Mouse (Mus musculus) gonadal fat pad, adult 2 months (tissue): ENCODE results near the gene 2610021A01Rik. TPM values are rescaled to one million over a fixed set of nuclear protein-coding genes. Genes with fewer than 3 reads are reported as not detected.
"Not testable (repeated sequence)": the region's sequence is repeated elsewhere in the genome, so short reads cannot be mapped to it uniquely, and the experiment has no call there.

Source experiments
- DNase-seq: peaks from one replicate; pipeline ENCODE4 v3.0.0-alpha.2; 2012; ENCODE audit warnings: low read depth
- polyA plus RNA-seq: library from polyadenylated mRNA; depleted of rRNA; stranded (reverse); fragments of >200 nt; gene quantifications from 2 replicates; pipeline ENCODE4 v1.2.3, GENCODE M21; 2012; rRNA removed

Gene 2610021A01Rik
- polyA plus RNA-seq: 4.8 and 7.2 TPM in 2 replicates

DNA sequence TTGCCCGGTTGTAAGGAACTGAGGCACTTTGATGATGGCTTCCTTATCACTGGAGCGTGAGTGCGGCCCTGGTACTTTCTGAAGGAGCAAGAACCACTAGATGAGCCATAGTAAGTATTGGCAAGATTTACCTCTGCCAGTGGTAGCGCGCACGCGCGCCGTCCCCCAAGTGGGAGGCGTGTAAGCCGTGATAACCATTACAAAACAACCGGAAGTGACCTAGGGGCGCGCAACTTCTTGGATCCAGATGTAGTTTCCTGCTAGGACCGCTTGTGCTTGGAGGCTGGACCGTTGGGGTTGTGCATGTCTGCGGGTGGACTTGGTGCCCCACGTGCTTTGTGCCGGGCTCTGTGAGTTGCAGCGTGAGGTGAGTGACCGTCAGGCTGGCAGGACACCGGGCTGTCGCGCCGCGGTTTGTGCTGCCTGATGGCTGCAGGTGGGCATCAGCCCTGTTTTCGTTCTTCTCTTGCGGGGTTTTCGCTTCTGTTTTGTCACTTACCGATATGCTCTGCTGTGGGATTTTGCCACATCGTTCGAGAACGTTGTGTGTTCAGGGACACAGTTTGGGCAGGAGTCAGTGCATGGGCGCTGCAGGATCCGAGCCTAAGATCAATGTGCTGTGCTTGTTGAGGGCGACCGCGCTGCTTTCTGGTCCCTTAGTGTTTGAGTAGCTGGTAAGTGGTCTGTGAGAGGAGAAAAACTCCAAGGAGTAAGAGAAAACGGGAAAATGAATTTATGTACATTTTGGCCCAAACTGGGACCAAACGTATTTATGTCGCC lies at the start of gene 2610021A01Rik:
TSS of gene 2610021A01Rik (plus strand) at position 197 of the 780 bp plus-strand sequence.
- peak; percentile 41 for DNase-seq

DNA sequence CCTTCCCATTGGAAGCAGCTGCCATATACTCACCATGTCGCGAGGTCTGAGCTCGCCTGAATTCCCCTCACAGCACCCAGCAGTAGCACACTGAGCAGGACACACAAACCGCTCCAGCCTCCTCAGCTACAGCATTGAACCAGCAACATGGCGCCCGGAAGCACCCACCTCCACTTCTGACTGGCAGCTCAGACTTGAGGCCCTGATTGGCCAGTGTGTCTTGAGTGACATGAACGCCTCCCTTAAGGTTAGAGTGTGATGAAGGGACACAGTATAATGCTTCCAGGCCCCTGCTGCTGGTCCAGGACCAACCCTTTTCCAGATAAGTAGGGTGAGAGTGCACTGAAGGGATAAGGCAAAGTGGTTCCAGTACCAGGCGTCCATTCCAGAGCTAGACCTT lies 38.3 kb upstream of the 2610021A01Rik start:
- no peak for DNase-seq

DNA sequence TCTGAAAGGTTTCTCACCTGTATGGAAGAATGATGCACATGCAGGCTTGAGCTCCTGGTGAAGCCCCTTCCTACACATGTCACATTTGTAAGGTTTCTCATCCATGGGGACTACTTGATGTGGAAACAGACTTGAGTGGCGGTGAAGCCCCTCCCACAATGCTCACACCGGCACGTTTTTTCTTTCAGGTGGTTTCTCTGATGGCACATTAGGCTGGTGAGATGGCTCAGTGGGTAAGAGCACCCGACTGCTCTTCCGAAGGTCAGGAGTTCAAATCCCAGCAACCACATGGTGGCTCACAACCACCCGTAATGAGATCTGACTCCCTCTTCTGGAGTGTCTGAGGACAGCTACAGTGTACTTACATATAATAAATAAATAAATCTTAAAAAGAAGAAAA lies 25.5 kb upstream of the 2610021A01Rik start, which contains the start of gene Gm6871:
TSS of gene Gm6871 (minus strand) at position 101 of the 400 bp plus-strand sequence.
- not testable (repeated sequence) for DNase-seq

DNA sequence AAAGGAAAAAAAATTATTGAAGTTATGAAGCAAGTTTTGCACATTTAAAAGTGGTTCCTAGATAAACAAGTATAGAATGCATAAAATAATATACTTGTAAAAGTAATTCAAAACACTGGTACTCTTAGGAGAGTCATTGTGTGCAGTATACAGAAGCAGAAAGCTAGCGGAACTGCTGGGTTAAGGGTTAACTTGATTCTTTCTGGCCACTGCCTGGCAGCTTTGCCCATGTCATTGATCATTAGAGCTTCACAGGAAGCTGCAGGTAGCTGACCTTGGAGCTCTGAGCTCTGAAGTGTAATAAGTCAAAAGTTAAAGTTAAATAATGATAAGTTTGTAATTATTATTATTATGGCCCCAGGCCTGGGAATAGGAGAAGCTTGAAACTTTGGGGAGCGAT lies 21.1 kb upstream of the 2610021A01Rik start:
- no peak for DNase-seq

DNA sequence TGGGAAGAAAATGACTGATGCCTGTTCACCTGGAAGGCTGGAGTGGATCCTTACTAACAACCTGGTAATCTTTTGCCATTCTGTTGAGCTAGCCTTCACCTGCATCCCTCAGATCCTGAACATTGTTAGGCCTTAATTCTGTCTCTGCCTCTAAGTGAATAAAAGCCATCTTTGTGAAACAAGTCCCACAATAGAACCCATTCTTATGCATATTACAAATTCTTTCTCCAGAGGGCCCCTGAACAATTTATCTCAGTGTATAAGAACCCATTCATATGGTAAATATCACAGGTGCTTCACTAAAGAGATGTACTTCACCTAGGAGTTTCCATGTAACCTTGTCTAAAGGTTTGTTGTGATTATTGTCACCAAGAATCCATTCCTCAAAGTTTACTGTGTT lies 17.0 kb upstream of the 2610021A01Rik start:
- no peak for DNase-seq

DNA sequence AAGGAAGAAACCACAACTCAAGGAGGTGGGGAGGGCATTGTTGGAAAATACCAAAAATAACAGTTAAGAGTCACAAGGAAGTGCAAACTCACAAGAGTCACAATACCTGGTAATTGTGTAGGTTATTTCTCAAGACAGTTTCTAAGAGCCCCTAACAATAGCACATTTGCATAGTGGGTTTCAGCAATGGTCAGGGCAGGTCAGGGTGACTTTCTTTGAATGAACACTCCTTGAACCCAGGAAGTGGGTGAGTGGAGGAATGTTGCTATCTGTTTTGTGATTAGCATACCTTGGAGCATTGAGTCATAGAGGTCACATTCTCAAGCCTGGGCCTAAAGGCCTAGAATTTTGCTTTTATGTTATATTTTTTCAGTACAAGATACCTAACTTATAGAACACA lies 11.2 kb upstream of the 2610021A01Rik start:
- not testable (repeated sequence) for DNase-seq

DNA sequence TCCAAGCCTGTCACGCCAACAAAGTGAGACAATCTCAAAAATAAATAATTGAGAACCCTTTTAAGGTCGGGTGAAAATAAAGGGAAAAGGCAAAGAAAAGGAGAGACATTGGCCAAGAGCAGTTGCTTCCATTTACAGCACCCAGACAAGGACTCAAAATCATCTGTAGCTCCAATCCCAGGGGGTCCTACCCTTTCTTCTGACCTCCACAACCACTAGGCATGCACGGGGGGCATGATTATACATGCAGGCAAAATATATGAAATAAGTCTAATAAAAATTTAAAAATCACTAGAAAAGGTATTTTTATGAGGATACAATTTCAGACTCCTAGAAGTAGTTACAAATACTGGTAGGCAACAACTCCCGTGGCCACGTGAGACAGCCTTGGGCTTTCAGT lies 415 bp upstream of the 2610021A01Rik start:
- no peak for DNase-seq

DNA sequence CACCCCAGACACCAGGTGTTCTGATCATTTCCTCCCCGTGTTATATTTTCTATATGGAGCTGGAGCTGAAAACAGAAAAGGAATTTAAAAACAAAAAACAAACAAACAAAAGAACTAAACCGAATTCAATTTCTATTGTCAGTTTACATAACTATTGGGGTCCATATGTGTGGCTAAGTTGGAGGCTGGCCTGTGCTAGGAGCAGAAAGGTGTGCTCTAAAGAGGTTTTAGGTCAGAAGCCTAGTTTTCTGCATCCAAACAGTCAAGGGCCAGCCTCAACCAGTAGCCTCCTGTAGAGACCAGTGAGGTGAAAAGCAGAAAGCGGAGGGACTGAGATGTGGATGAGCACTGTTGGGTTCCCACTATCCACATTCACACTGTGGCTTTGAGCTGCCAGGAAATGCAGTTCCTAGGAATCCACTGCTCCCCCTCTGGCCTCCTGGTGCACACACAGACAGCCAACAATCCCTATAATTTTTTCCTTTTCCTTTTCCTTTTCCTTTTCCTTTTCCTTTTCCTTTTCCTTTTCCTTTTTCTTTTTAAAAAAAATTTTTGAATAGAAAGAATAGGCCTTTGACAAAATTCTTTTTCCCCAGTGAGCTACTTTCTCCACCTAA lies 1.0 kb downstream of the 2610021A01Rik start:
- no peak for DNase-seq

DNA sequence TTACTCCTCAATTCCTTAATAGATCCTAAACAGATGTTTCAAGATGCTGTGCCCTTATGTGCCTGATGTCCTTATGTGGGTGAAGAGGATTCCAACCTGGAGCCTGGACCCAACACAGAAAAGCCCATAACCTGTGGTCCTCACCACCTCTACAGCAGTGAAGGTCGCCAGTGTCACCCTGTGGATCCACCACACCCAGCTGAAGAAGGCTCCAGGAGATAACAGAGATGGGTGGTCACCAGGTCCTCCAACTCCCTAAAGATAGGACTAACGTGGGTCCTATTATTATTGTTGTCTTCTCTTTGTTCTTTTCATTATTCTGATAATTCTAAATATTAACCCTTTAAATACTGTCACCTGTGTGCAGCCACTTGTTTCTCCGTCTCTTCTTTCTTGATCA lies 12.6 kb downstream of the 2610021A01Rik start:
- DNase-seq: no peak

DNA sequence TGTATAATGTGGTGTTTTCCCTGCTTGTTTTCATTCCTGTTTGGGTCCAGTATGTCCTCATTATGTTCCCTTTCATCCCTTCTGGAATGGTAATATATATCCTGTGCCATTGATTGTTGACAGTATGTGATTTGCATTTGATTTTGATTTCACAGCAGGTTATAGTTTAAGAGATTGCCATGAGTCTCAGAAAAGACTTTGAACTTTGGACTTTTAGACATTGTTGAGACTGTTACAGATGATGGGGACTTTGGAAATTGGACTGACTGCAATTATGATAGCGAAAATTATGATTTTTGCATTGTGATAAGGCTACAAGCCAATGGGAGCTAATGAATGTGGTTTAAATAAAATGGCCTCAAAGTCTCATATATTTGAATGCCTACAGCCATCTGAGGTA lies 17.2 kb downstream of the 2610021A01Rik start:
- not testable (repeated sequence) for DNase-seq

DNA sequence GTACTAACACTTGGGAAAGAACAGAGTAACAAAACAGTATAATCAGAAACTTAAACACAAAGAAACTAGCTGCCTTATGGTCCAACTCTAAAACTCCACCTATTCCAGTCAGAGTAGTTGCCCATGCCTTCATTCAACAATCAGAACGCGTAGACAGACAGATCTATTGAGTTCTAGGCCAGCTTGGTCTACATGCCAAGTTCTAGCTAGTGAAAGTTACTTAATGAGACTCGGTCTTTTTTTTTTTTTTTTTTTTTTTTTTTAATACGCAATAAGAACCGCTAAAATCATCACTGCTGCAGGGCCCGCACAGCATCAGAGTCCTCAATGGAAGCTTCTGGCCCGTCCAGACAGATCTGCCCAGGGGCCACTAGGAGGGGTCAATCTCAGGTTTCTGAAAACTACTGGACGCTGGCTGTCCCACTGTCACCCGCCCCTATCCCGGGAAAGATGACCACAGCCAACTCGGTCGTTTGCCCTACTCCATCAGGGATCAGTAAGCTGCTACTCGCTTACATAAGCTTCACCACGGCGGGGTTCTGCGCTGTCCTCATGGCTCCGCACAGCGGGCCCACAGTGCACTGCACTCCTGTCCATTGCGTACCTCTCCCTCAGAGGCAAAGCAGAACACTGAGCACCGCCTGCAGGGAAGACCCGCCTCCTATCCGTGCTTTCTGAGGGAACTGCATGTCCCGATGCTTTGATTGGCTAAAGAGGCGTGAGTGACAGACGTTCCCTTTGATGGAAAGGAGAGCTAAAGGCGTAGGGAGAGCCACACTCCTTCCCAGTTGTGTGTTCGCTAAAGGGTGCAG lies 33.6 kb downstream of the 2610021A01Rik start, which contains the start of gene Zfp788:
TSS of gene Zfp788 (plus strand) at position 795 of the 812 bp plus-strand sequence.
- peak; percentile 62 for DNase-seq

DNA sequence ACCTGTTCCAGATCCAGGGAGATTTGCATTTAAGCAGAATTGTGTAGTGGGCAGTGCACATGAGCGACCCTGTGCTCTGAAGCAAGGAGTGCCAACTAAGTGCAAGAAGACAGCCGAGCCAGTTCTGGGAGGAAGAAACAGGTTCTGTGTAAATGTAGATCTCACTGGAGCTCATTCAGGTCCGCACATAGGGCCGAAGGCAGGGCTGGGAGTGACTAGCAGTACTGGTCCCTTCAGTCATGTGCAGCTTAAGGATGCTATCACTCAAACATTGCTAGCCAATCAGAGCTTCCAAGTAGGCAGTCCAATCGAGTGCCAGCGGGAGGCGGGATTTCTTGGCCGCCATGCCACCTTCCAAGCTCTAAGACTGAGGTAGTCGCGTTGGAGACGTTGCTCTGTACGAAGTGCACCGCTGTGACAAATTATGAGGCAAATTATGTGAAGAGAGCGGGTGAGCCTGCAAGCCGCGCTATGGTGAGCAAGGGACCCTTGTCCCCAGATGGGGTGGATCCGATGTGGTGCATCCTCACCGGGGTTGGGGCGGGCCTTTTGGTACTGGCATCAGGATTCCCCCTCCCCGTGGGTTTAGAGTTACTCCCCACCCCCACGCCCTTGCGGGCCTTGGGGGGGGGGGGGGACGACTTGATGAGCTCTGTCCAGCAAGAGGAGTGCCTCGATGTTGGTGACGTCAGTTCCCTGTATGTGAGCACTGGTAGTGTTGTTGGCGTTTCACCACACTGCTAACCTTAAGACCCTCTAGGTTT lies 34.4 kb downstream of the 2610021A01Rik start:
- peak; percentile 75 for DNase-seq

DNA sequence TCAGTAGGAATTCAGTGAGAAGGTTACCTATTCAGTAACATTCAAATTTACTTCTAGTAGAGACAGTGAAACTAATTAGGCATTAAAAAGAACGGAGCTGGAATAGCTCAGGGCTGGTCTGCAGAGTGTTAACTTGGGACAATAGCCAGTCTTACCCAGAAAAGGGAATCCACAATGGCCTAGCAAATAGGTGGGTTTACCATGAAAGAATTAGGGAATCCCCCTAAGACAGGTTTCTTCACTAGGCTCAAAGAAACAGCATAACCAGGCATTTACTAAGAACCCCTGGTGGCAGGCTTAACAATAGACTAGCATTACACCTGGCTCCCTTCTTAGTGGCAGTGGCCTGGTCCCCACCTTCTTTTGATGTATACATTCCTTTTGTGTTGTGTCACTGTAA lies 75.3 kb downstream of the 2610021A01Rik start:
- not testable (repeated sequence) for DNase-seq

Other genes starting within 250 kb of the 2610021A01Rik start
- gene AI987944, start 205.9 kb upstream of the 2610021A01Rik start, polyA plus RNA-seq: 4.6 and 5.2 TPM in 2 replicates
- 0.18 and 0.24 TPM in 2 replicates for gene Vmn2r57, start 150.5 kb upstream of the 2610021A01Rik start, polyA plus RNA-seq
- 0.14 and 0.15 TPM in 2 replicates for gene Gm20449, start 99.8 kb upstream of the 2610021A01Rik start, polyA plus RNA-seq
- 6.8 and 8.7 TPM in 2 replicates for gene AW146154, start 99.3 kb upstream of the 2610021A01Rik start, polyA plus RNA-seq
- gene Gm6871, start 25.6 kb upstream of the 2610021A01Rik start, polyA plus RNA-seq: 0.70 and 0.81 TPM in 2 replicates
- gene Zfp788, start 34.0 kb downstream of the 2610021A01Rik start, polyA plus RNA-seq: 2.0 and 2.2 TPM in 2 replicates